Mouse (Mus musculus) C2C12 (cell line): ENCODE measurements around the gene Gm5105. TPM values are rescaled to one million over a fixed set of nuclear protein-coding genes. Genes with fewer than 3 reads are reported as not detected.

Source experiments
- H3K27me3 ChIP-seq: one replicate; pipeline ENCODE4 v1.6.1; 2011; ENCODE audit not compliant: control insufficient read depth, insufficient read depth, insufficient read length
- H3K36me3 ChIP-seq: one replicate; pipeline ENCODE4 v1.6.1; 2011; ENCODE audit not compliant: control insufficient read depth, insufficient read depth
- H3K4me3 ChIP-seq: one replicate; pipeline ENCODE4 v1.5.1; 2011; ENCODE audit warnings: mild to moderate bottlenecking, control low read depth; ENCODE audit not compliant: poor library complexity, insufficient read depth, severe bottlenecking
- H3K79me2 ChIP-seq: one replicate; pipeline ENCODE4 v1.6.1; 2011; ENCODE audit not compliant: control insufficient read depth, insufficient read depth
- H3K79me3 ChIP-seq: one replicate; pipeline ENCODE4 v1.6.1; 2011; ENCODE audit warnings: low read depth, control low read depth
- H3ac ChIP-seq: one replicate; pipeline ENCODE3; 2011; ENCODE audit warnings: low read depth; ENCODE audit not compliant: control insufficient read depth, insufficient read length
- CEBPB ChIP-seq: IDR thresholded peaks from one replicate; pipeline ENCODE4 v1.6.1; 2011; ENCODE audit warnings: low read depth, mild to moderate bottlenecking, control low read depth, moderate library complexity
- CTCF ChIP-seq: IDR thresholded peaks from one replicate; pipeline ENCODE4 v1.5.1; 2011; ENCODE audit not compliant: control insufficient read depth, insufficient read depth, insufficient read length
- FOSL1 ChIP-seq: IDR thresholded peaks from one replicate; pipeline ENCODE4 v1.8.0; 2011; ENCODE audit warnings: mild to moderate bottlenecking, low read length; ENCODE audit not compliant: poor library complexity, insufficient read depth, severe bottlenecking
- MAX ChIP-seq: IDR thresholded peaks from one replicate; pipeline ENCODE4 v1.6.1; 2011; ENCODE audit warnings: mild to moderate bottlenecking, control low read depth
- MYOD1 ChIP-seq: IDR thresholded peaks from one replicate; pipeline ENCODE4 v1.6.1; 2011; ENCODE audit warnings: low read depth; ENCODE audit not compliant: control insufficient read depth, insufficient read length
- MYOG ChIP-seq: IDR thresholded peaks from one replicate; pipeline ENCODE4 v1.6.1; 2011; ENCODE audit not compliant: control insufficient read depth, insufficient read length; ENCODE audit errors: extremely low read depth
- USF1 ChIP-seq: IDR thresholded peaks from one replicate; pipeline ENCODE4 v1.6.1; 2011; ENCODE audit warnings: low read depth, mild to moderate bottlenecking, control low read depth, moderate library complexity
- polyA plus RNA-seq: library from polyadenylated mRNA; unstranded; fragments of >200 nt; fragmentation: generic; extraction: Trizol; gene quantifications from one replicate; pipeline ENCODE4 v1.2.1, GENCODE M21; 2012; ENCODE audit warnings: missing spikeins

Gene Gm5105
- polyA plus RNA-seq, 1 experiment = 0.16 TPM

DNA sequence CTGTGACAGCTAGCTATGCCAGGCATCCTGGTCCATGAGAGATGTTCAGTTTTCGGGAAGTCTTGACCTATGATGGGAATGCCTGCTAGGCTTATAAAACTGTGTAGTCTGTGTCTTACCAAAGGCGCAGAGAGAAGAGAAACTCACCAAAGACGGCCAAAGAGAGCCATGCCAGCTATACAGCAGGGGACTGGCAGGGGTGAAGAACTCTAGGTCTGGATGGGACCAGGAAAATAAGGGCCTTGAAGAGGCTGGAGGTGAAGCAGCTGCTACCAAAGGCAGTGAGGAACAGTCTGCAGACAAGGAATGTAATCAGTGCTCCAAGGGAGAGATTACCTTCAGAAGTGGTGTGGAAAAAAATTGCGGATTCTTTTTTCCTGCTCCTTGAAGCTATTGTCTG, 16.7 kb upstream of the Gm5105 start:
- Histone ChIP-seq H3K36me3 (peaks cover 43% of the 10 kb centered on the region), H3K79me3 (no peaks in the 10 kb centered on the region), H3ac (no peak overlapping the region), H3K4me3 (no peak overlapping the region), H3K27me3 (no peaks in the 10 kb centered on the region), H3K79me2 (no peaks in the 10 kb centered on the region)
- no peak for TF ChIP-seq MYOD1
- no peak for TF ChIP-seq MYOG
- no peak for TF ChIP-seq MAX
- no peak for TF ChIP-seq CTCF
- no peak for TF ChIP-seq FOSL1
- no peak for TF ChIP-seq USF1
- TF ChIP-seq CEBPB = no peak

DNA sequence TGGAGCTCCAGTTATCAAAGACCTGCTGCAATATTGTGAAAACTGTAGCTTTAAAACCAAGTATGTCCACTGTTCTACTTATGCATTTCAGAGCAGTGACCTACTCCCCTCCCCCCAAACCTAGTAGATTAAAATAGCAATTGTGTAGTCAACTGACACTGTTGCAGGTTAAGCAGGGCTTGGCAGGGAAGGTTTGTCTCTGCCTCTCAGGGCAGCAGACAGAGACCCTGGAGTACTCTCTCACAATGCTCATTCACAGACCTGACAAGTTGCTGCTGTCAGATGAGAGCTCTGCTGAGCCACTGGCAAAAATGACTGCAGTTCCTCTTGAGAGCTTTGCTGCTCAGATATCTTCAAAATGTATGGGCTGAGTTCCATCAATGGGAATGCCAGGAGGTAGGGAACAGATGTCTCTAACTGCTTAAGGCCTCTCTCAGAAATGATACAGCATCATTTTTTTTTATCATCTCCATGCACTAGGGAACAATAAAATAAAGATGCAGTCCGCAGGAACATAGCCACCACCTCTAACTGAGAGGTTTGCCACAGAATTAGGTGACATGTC, 16.0 kb upstream of the Gm5105 start:
- Histone ChIP-seq H3ac (no peak overlapping the region), H3K79me3 (no peaks in the 10 kb centered on the region), H3K27me3 (no peaks in the 10 kb centered on the region), H3K4me3 (no peak overlapping the region), H3K79me2 (no peaks in the 10 kb centered on the region), H3K36me3 (peaks cover 50% of the 10 kb centered on the region)
- TF ChIP-seq CTCF (no peak), FOSL1 (no peak), CEBPB (no peak), MYOG (no peak), USF1 (no peak), MAX (no peak), MYOD1 (no peak)

GRCm38 (mm10) chr3:138078701-138079100, 11.5 kb upstream of the Gm5105 start:
- Histone ChIP-seq H3K36me3 (peaks cover 79% of the 10 kb centered on the region), H3K4me3 (no peak overlapping the region), H3ac (no peak overlapping the region), H3K79me2 (peaks cover 41% of the 10 kb centered on the region), H3K27me3 (no peaks in the 10 kb centered on the region), H3K79me3 (peaks cover 19% of the 10 kb centered on the region)
- TF ChIP-seq MAX = no peak
- TF ChIP-seq CTCF = no peak
- TF ChIP-seq FOSL1 = no peak
- TF ChIP-seq CEBPB = no peak
- TF ChIP-seq MYOG = no peak
- no peak for TF ChIP-seq USF1
- no peak for TF ChIP-seq MYOD1

- Histone ChIP-seq H3ac (no peak overlapping the region), H3K36me3 (peaks cover 78% of the 10 kb centered on the region), H3K27me3 (no peaks in the 10 kb centered on the region), H3K4me3 (no peak overlapping the region), H3K79me2 (peaks cover 51% of the 10 kb centered on the region), H3K79me3 (peaks cover 29% of the 10 kb centered on the region)
- TF ChIP-seq MYOD1 (no peak), FOSL1 (no peak), MAX (no peak), USF1 (no peak), CEBPB (no peak), CTCF (no peak), MYOG (no peak)
These were observed 10.5 kb upstream of the Gm5105 start for GRCm38 (mm10) chr3:138077476-138078340.

DNA sequence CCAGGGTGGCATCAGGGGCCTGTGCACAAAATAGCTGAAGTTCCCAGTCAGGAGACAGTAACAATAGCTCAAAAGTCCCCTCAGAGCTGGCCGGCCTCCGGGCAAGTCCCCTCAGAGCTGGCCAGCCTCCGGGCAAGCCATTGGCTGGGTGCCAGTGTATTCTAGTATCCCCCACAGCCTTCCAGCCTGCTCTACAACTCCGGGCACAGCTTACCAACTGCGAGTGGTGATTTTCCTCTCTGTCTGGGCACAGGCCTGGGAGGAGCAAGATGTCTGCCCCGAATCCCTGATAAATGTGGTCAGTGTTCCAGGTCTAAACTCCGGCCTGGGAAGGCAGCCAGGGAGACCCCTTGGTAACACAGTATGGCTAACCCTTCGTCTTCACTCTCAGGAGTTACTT, 8.0 kb upstream of the Gm5105 start:
- Histone ChIP-seq H3K79me2 (peaks cover 76% of the 10 kb centered on the region), H3K4me3 (no peak overlapping the region), H3ac (no peak overlapping the region), H3K36me3 (peaks cover 78% of the 10 kb centered on the region), H3K27me3 (no peaks in the 10 kb centered on the region), H3K79me3 (peaks cover 52% of the 10 kb centered on the region)
- TF ChIP-seq MAX (no peak), CTCF (no peak), USF1 (no peak), CEBPB (no peak), MYOD1 (no peak), FOSL1 (no peak), MYOG (no peak)
